Mouse (Mus musculus): ENCODE results near the gene Ndufa6.
"Not testable (repeated sequence)": the region's sequence is repeated elsewhere in the genome, so short reads cannot be mapped to it uniquely, and the experiment has no call there.

The Ndufa6 gene

GRCm38 (mm10) chr15:82354126-82354945, at the start of gene Ndufa6:
TSS of gene Ndufa6 (minus strand) at chr15:82354322.
- in situ Hi-C loops (cut with MboI) = no loop called here

GRCm38 (mm10) chr15:82403606-82404005, 49.5 kb upstream of the Ndufa6 start:
- in situ Hi-C loops (cut with MboI) = no loop called here

GRCm38 (mm10) chr15:82402741-82403140, 48.6 kb upstream of the Ndufa6 start:
- in situ Hi-C loops (cut with MboI) = no loop called here

- in situ Hi-C loops (cut with MboI) = no loop called here
These were observed 48.0 kb upstream of the Ndufa6 start for GRCm38 (mm10) chr15:82402106-82402505.

GRCm38 (mm10) chr15:82401516-82401915, 47.4 kb upstream of the Ndufa6 start:
- in situ Hi-C loops (cut with MboI) = no loop called here

GRCm38 (mm10) chr15:82395955-82396354, 41.8 kb upstream of the Ndufa6 start:
- in situ Hi-C loops (cut with MboI) = not testable (repeated sequence)

- in situ Hi-C loops (cut with MboI) = not testable (repeated sequence)
These were observed 39.8 kb upstream of the Ndufa6 start, which contains the start of gene Cyp2d11 for GRCm38 (mm10) chr15:82393922-82394321. TSS of gene Cyp2d11 (minus strand) at chr15:82394022.

- in situ Hi-C loops (cut with MboI) = not testable (repeated sequence)
These were observed 35.8 kb upstream of the Ndufa6 start for GRCm38 (mm10) chr15:82389916-82390315.

- in situ Hi-C loops (cut with MboI) = no loop called here
These were observed 31.6 kb upstream of the Ndufa6 start for GRCm38 (mm10) chr15:82385729-82386128.

GRCm38 (mm10) chr15:82382441-82382840, 28.3 kb upstream of the Ndufa6 start:
- in situ Hi-C loops (cut with MboI) = no loop called here

- in situ Hi-C loops (cut with MboI) = no loop called here
These were observed 26.6 kb upstream of the Ndufa6 start for GRCm38 (mm10) chr15:82380714-82381062.

GRCm38 (mm10) chr15:82379871-82380713, 26.0 kb upstream of the Ndufa6 start, which contains the start of gene Cyp2d22:
TSS of gene Cyp2d22 (minus strand) at chr15:82380260.
- in situ Hi-C loops (cut with MboI) = no loop called here

- in situ Hi-C loops (cut with MboI) = no loop called here
These were observed 25.4 kb upstream of the Ndufa6 start for GRCm38 (mm10) chr15:82379511-82379870.

- in situ Hi-C loops (cut with MboI) = no loop called here
These were observed 24.4 kb upstream of the Ndufa6 start for GRCm38 (mm10) chr15:82378261-82379180.

- in situ Hi-C loops (cut with MboI) = no loop called here
These were observed 23.6 kb upstream of the Ndufa6 start for GRCm38 (mm10) chr15:82377701-82378100.

- in situ Hi-C loops (cut with MboI) = no loop called here
These were observed 22.4 kb upstream of the Ndufa6 start for GRCm38 (mm10) chr15:82376393-82377138.

- in situ Hi-C loops (cut with MboI) = no loop called here
These were observed 21.7 kb upstream of the Ndufa6 start for GRCm38 (mm10) chr15:82375855-82376254.

GRCm38 (mm10) chr15:82374437-82374836, 20.3 kb upstream of the Ndufa6 start:
- in situ Hi-C loops (cut with MboI) = no loop called here

- in situ Hi-C loops (cut with MboI) = no loop called here
These were observed 18.9 kb upstream of the Ndufa6 start for GRCm38 (mm10) chr15:82372991-82373390.

- in situ Hi-C loops (cut with MboI) = no loop called here
These were observed 18.3 kb upstream of the Ndufa6 start for GRCm38 (mm10) chr15:82372446-82372845.

GRCm38 (mm10) chr15:82368851-82369250, 14.7 kb upstream of the Ndufa6 start:
- in situ Hi-C loops (cut with MboI) = no loop called here

All from mature B cell (primary cell).